Mouse (Mus musculus): ENCODE results near the gene Gpr6. TPM values are rescaled to one million over a fixed set of nuclear protein-coding genes. Genes with fewer than 3 reads are reported as not detected.
A peak's percentile ranks its signal among the peaks of the same experiment; 100 is the strongest.

Gene Gpr6
- 0.36 and 0.39 TPM in 2 replicates for polyA plus RNA-seq (2015; fragmentation: Nextera tagmentation; extraction: Ambion mirVana)

DNA sequence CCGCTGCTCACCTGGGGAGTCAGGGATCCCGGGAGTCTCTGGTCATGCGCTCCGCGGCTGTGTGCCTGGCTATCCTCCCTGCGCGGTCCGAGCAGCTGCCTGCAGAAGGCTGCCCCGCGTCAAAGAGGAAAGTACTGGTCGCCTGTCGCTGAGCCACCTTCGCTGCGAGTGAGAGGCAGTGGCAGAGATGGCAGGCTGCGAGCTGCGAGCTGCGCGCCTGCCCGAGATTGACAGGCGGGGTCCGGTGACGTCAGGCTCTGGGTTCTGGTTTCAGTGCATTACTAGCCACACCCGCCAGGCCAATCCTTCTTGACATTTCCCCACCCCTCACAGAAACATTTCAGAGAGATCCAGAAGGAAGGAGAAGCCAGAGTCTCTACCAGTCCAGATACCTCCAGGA is at the start of gene Gpr6:
Gene Gpr6 (minus strand): TSS at position 170 of the 400 bp plus-strand sequence.
- peak within 1 kb of the TSS; percentile 97 for H3K4me2 ChIP-seq
- no peaks in the 10 kb centered on the region for H3K9me3 ChIP-seq
- H3K27me3 ChIP-seq, result peaks cover 56% of the 10 kb centered on the region
- H3K36me3 ChIP-seq, result no peaks in the 10 kb centered on the region
- H3K27ac ChIP-seq, result no peak within 1 kb of the TSS
- peak; percentile 62 for ATAC-seq (ENCODE audit: low FRiP score)
- peak within 1 kb of the TSS; percentile 60 for H3K4me3 ChIP-seq
- peaks cover 22% of the 10 kb centered on the region for H3K4me1 ChIP-seq (replicated peaks)
- H3K9ac ChIP-seq, result peak within 1 kb of the TSS; percentile 75
- WGBS, result under 1% methylated on average over 23 of the region's 23 CpGs

GRCm38 (mm10) chr10:41100060-41100459 is 28.0 kb upstream of the Gpr6 start:
- H3K4me3 ChIP-seq, result no peak overlapping the region
- H3K4me1 ChIP-seq (replicated peaks), result peaks cover 10% of the 10 kb centered on the region; the same call in 1 of the 2 replicates
- H3K4me2 ChIP-seq, result no peak overlapping the region
- no peaks in the 10 kb centered on the region for H3K9me3 ChIP-seq
- no peaks in the 10 kb centered on the region for H3K27me3 ChIP-seq
- WGBS, result 55% methylated on average over 2 of the region's 2 CpGs
- no peaks in the 10 kb centered on the region for H3K36me3 ChIP-seq
- no peak overlapping the region for H3K9ac ChIP-seq
- no peak for ATAC-seq (ENCODE audit: low FRiP score)
- no peak overlapping the region for H3K27ac ChIP-seq

- Histone ChIP-seq H3K4me1 (replicated peaks) (peaks cover 10% of the 10 kb centered on the region; the same call in 1 of the 2 replicates), H3K9me3 (no peaks in the 10 kb centered on the region), H3K4me2 (no peak overlapping the region), H3K27ac (no peak overlapping the region), H3K9ac (no peak overlapping the region), H3K36me3 (no peaks in the 10 kb centered on the region), H3K27me3 (no peaks in the 10 kb centered on the region), H3K4me3 (no peak overlapping the region)
- ATAC-seq (ENCODE audit: low FRiP score), result no peak
- 89% methylated on average over 6 of the region's 6 CpGs for WGBS
Measured at GRCm38 (mm10) chr10:41098137-41098536, 26.1 kb upstream of the Gpr6 start.

DNA sequence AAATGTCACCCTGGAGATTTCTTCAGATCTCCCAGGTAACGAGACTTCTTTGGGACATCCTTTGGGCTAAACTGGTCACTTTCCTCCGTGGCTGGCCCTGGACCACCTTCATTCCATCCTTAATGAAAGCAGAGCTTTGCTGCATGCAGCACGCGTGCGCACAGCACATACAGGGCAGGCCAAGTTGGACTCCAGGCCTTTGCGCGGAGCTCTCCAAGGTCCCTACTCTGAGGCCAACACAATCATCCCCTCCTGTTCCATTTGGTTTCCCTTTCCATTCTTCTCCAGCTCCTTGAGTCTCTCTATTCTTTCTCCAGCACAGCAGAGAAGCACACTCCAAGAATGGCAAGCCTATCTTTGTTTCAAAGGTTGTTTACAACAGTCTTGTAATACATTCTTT is 16.8 kb upstream of the Gpr6 start:
- ATAC-seq (ENCODE audit: low FRiP score), result no peak
- H3K36me3 ChIP-seq, result no peaks in the 10 kb centered on the region
- no peak overlapping the region for H3K4me2 ChIP-seq
- H3K4me1 ChIP-seq (replicated peaks), result no peaks in the 10 kb centered on the region
- no peaks in the 10 kb centered on the region for H3K9me3 ChIP-seq
- H3K4me3 ChIP-seq, result no peak overlapping the region
- 64% methylated on average over 7 of the region's 7 CpGs for WGBS
- H3K27ac ChIP-seq, result no peak overlapping the region
- no peak overlapping the region for H3K9ac ChIP-seq
- H3K27me3 ChIP-seq, result no peaks in the 10 kb centered on the region

- Histone ChIP-seq H3K4me1 (replicated peaks) (peaks cover 22% of the 10 kb centered on the region), H3K27me3 (peaks cover 56% of the 10 kb centered on the region), H3K36me3 (no peaks in the 10 kb centered on the region), H3K27ac (no peak overlapping the region), H3K4me2 (peak overlapping the region; percentile 97), H3K9ac (peak overlapping the region; percentile 75; the same call in 1 of the 2 replicates), H3K9me3 (no peaks in the 10 kb centered on the region), H3K4me3 (peak overlapping the region; percentile 60)
- 2% methylated on average over 11 of the region's 11 CpGs for WGBS
- ATAC-seq (ENCODE audit: low FRiP score), result peak; percentile 17; the same call in 1 of the 2 replicates
Measured at GRCm38 (mm10) chr10:41071696-41072095, 389 bp downstream of the Gpr6 start.

DNA sequence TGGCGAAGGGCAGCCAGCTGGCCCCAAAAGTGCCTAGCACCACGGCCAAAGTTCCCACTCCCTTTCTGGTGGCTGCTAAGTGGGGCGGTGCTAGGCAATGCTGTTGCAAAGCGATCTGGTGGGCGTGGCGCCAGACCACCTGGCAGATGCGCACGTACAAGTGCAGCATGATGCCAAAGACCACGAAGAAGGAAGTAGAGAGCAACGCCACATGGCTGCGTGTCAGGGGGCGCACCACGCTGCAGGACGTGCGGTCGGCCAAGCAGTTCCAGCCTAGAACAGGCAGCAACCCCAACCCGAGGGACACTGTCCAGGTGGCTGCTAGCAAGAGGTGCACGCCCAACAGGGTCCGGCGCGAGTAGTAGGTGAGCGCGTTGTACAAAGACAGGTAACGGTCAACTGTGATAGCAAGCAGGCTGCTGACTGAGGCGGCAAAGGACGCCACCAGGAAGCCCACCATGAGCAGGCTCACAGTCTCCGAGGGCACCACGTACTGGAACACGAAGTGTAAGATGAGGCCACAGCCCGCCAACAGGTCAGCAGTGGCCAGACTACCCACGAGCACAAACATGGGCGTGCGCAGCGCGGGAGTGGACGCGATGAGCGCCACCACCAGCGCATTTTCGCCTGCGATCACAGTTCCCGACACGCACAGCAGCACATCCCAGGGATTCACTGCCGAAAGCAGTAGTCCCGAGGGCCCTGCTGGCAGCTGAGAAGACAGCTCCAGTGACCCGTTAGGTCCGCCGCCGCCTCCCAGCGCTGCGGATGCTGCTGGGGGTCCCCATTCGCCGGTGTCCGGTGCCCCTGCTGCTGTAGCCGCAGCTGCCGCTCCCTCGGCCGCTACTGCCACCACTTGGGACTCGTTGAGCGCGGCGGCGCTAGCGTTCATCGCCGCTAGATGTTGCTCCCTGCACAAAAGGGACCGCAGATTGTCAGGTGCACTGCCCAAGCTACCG is 1.1 kb downstream of the Gpr6 start:
- Histone ChIP-seq H3K4me2 (peak overlapping the region; percentile 97), H3K4me1 (replicated peaks) (peaks cover 22% of the 10 kb centered on the region), H3K9ac (peak overlapping the region; percentile 75), H3K36me3 (no peaks in the 10 kb centered on the region), H3K9me3 (no peaks in the 10 kb centered on the region), H3K4me3 (peak overlapping the region; percentile 60), H3K27me3 (peaks cover 56% of the 10 kb centered on the region), H3K27ac (no peak overlapping the region)
- ATAC-seq (ENCODE audit: low FRiP score), result peak; percentile 77
- WGBS, result 3% methylated on average over 68 of the region's 68 CpGs

DNA sequence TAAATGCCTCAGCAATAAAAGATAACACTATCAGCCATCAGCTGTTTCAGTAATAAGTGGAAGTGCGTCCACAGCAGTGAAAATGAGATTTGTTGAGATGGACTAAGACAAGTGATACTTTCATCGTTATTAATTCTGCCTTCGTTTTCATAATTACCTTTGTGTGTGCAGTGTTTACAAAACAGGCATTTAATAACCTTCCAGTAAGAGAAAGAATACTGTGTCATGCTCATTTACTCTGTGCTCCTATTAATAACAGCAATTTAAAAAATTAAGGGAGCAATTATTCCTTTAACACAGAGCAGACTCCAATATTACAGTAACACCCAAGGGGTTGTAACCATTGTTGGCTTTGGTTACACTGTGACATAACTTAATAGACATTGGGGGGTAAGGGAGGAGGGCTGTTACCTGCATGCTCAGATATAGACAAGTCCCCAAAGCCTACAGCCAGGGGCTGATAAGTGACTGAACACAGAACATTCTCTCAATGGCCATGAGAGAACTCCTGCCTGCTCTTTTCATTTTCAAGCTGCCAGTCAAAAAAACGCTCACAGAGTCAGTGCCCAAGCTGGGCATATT is 11.7 kb downstream of the Gpr6 start:
- ATAC-seq (ENCODE audit: low FRiP score), result 0 out of 2 replicates have a peak, but pooled peaks have one; percentile 39
- Histone ChIP-seq H3K9me3 (no peaks in the 10 kb centered on the region), H3K9ac (no peak overlapping the region), H3K27me3 (no peaks in the 10 kb centered on the region), H3K4me3 (no peak overlapping the region), H3K27ac (no peak overlapping the region), H3K4me1 (replicated peaks) (peaks cover 5% of the 10 kb centered on the region; the same call in 1 of the 2 replicates), H3K36me3 (no peaks in the 10 kb centered on the region), H3K4me2 (no peak overlapping the region)
- WGBS, result 67% methylated on average over 4 of the region's 4 CpGs

- Histone ChIP-seq H3K36me3 (no peaks in the 10 kb centered on the region), H3K9ac (no peak overlapping the region), H3K27me3 (no peaks in the 10 kb centered on the region), H3K27ac (no peak overlapping the region), H3K4me1 (replicated peaks) (peaks cover 2% of the 10 kb centered on the region; the same call in 1 of the 2 replicates), H3K4me2 (no peak overlapping the region), H3K4me3 (no peak overlapping the region), H3K9me3 (no peaks in the 10 kb centered on the region)
- WGBS, result 66% methylated on average over 9 of the region's 9 CpGs
- no peak for ATAC-seq (ENCODE audit: low FRiP score)
Measured at GRCm38 (mm10) chr10:41055581-41055980, 16.5 kb downstream of the Gpr6 start.

- Histone ChIP-seq H3K9me3 (no peaks in the 10 kb centered on the region), H3K9ac (no peak overlapping the region), H3K4me3 (no peak overlapping the region), H3K27me3 (no peaks in the 10 kb centered on the region), H3K36me3 (no peaks in the 10 kb centered on the region), H3K4me2 (no peak overlapping the region), H3K27ac (no peak overlapping the region), H3K4me1 (replicated peaks) (no peaks in the 10 kb centered on the region)
- WGBS, result 88% methylated on average over 5 of the region's 5 CpGs
- no peak for ATAC-seq (ENCODE audit: low FRiP score)
Measured at GRCm38 (mm10) chr10:41054005-41054404, 18.1 kb downstream of the Gpr6 start.

- no peak overlapping the region for H3K9ac ChIP-seq
- no peaks in the 10 kb centered on the region for H3K36me3 ChIP-seq
- H3K4me1 ChIP-seq (replicated peaks), result peaks cover 19% of the 10 kb centered on the region
- no peaks in the 10 kb centered on the region for H3K27me3 ChIP-seq
- no peak overlapping the region for H3K4me2 ChIP-seq
- H3K9me3 ChIP-seq, result no peaks in the 10 kb centered on the region
- WGBS, result 31% methylated on average over 11 of the region's 11 CpGs
- ATAC-seq (ENCODE audit: low FRiP score), result no peak
- no peak overlapping the region for H3K27ac ChIP-seq
- H3K4me3 ChIP-seq, result no peak overlapping the region
Measured at GRCm38 (mm10) chr10:41042272-41042671, 29.8 kb downstream of the Gpr6 start.

DNA sequence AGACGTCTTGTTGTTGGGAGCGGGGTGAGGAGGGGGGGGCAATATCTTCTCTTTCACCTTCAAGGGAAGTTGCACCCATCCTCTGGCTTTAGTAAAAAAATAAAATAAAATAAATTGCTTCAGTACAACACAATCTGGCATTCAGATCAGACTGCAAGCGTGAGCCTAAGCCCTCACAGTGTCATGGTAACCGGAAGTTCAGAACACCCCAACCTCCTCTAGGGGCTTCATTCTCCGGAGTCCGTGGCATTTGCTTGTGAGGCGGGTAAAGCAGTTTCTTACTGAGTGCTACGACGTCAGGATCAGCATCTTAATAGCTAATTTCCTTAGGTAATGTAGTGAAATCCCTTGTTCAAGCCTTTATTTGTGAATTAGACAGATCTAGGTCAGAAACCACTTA is 30.6 kb downstream of the Gpr6 start:
- Histone ChIP-seq H3K4me1 (replicated peaks) (peaks cover 19% of the 10 kb centered on the region), H3K9me3 (no peaks in the 10 kb centered on the region), H3K27me3 (no peaks in the 10 kb centered on the region), H3K4me3 (no peak overlapping the region), H3K9ac (no peak overlapping the region), H3K27ac (no peak overlapping the region), H3K36me3 (no peaks in the 10 kb centered on the region), H3K4me2 (no peak overlapping the region)
- no peak for ATAC-seq (ENCODE audit: low FRiP score)
- 63% methylated on average over 9 of the region's 9 CpGs for WGBS

GRCm38 (mm10) chr10:41040530-41041085 is 31.5 kb downstream of the Gpr6 start:
- no peak overlapping the region for H3K27ac ChIP-seq
- no peak overlapping the region for H3K9ac ChIP-seq
- no peak overlapping the region for H3K4me2 ChIP-seq
- H3K4me3 ChIP-seq, result no peak overlapping the region
- H3K36me3 ChIP-seq, result no peaks in the 10 kb centered on the region
- H3K27me3 ChIP-seq, result no peaks in the 10 kb centered on the region
- no peaks in the 10 kb centered on the region for H3K9me3 ChIP-seq
- H3K4me1 ChIP-seq (replicated peaks), result peaks cover 19% of the 10 kb centered on the region
- peak; percentile 41 for ATAC-seq (ENCODE audit: low FRiP score)
